Mouse (Mus musculus): ENCODE measurements around the gene Rnf152. TPM values are rescaled to one million over a fixed set of nuclear protein-coding genes. Genes with fewer than 3 reads are reported as not detected.

Gene Rnf152
- polyA plus RNA-seq, 1 experiment from 2014 or later = 1.8 TPM

- H3K4me1 ChIP-seq (replicated peaks) = no peaks in the 10 kb centered on the region
- H3K27me3 ChIP-seq (replicated peaks) = no peaks in the 10 kb centered on the region
- 0 out of 2 replicates have a peak overlapping the region, but pooled peaks have one; percentile 32 for H3K27ac ChIP-seq
- 55% methylated on average over 4 of the region's 4 CpGs for WGBS
- H3K9me3 ChIP-seq = no peaks in the 10 kb centered on the region
- no peaks in the 10 kb centered on the region for H3K36me3 ChIP-seq
- no peak overlapping the region; the same call in 1 of the 2 replicates for H3K4me2 ChIP-seq (replicated peaks)
- no peak overlapping the region for H3K4me3 ChIP-seq (replicated peaks)
- no peak overlapping the region for H3K9ac ChIP-seq
- peak; percentile 95 for ATAC-seq
These were observed 19.1 kb downstream of the Rnf152 start for GRCm38 (mm10) chr1:105337397-105337796.

GRCm38 (mm10) chr1:105336096-105336495, 20.4 kb downstream of the Rnf152 start:
- WGBS = 84% methylated on average over 5 of the region's 5 CpGs
- Histone ChIP-seq H3K4me1 (replicated peaks) (no peaks in the 10 kb centered on the region), H3K36me3 (no peaks in the 10 kb centered on the region), H3K27ac (no peak overlapping the region), H3K9ac (no peak overlapping the region), H3K4me2 (replicated peaks) (no peak overlapping the region), H3K9me3 (no peaks in the 10 kb centered on the region), H3K27me3 (replicated peaks) (no peaks in the 10 kb centered on the region), H3K4me3 (replicated peaks) (no peak overlapping the region)
- ATAC-seq = no peak

GRCm38 (mm10) chr1:105332087-105332731, 24.3 kb downstream of the Rnf152 start:
- Histone ChIP-seq H3K27me3 (replicated peaks) (no peaks in the 10 kb centered on the region), H3K4me1 (replicated peaks) (no peaks in the 10 kb centered on the region), H3K36me3 (no peaks in the 10 kb centered on the region), H3K4me2 (replicated peaks) (no peak overlapping the region), H3K27ac (no peak overlapping the region), H3K9ac (no peak overlapping the region), H3K4me3 (replicated peaks) (no peak overlapping the region), H3K9me3 (no peaks in the 10 kb centered on the region)
- WGBS = 77% methylated on average over 8 of the region's 8 CpGs
- ATAC-seq = peak; percentile 47

GRCm38 (mm10) chr1:105331605-105332004, 24.9 kb downstream of the Rnf152 start:
- Histone ChIP-seq H3K4me3 (replicated peaks) (no peak overlapping the region), H3K27me3 (replicated peaks) (no peaks in the 10 kb centered on the region), H3K9ac (no peak overlapping the region), H3K36me3 (no peaks in the 10 kb centered on the region), H3K4me1 (replicated peaks) (no peaks in the 10 kb centered on the region), H3K9me3 (no peaks in the 10 kb centered on the region), H3K4me2 (replicated peaks) (no peak overlapping the region), H3K27ac (no peak overlapping the region)
- ATAC-seq = no peak
- 76% methylated on average over 5 of the region's 5 CpGs for WGBS

GRCm38 (mm10) chr1:105330581-105331320, 25.8 kb downstream of the Rnf152 start:
- no peak overlapping the region for H3K4me3 ChIP-seq (replicated peaks)
- no peak overlapping the region for H3K4me2 ChIP-seq (replicated peaks)
- no peaks in the 10 kb centered on the region for H3K27me3 ChIP-seq (replicated peaks)
- no peaks in the 10 kb centered on the region for H3K4me1 ChIP-seq (replicated peaks)
- H3K36me3 ChIP-seq = no peaks in the 10 kb centered on the region
- ATAC-seq = no peak
- no peak overlapping the region for H3K9ac ChIP-seq
- H3K27ac ChIP-seq = no peak overlapping the region
- H3K9me3 ChIP-seq = no peaks in the 10 kb centered on the region
- 89% methylated on average over 5 of the region's 5 CpGs for WGBS

GRCm38 (mm10) chr1:105327789-105328188, 28.7 kb downstream of the Rnf152 start:
- Histone ChIP-seq H3K4me2 (replicated peaks) (no peak overlapping the region), H3K27me3 (replicated peaks) (no peaks in the 10 kb centered on the region), H3K9me3 (no peaks in the 10 kb centered on the region), H3K4me1 (replicated peaks) (no peaks in the 10 kb centered on the region), H3K27ac (no peak overlapping the region), H3K4me3 (replicated peaks) (no peak overlapping the region), H3K9ac (no peak overlapping the region), H3K36me3 (no peaks in the 10 kb centered on the region)
- 91% methylated on average over 1 of the region's 1 CpGs for WGBS
- no peak for ATAC-seq

- no peak overlapping the region for H3K9ac ChIP-seq
- WGBS = 77% methylated on average over 4 of the region's 4 CpGs
- H3K27me3 ChIP-seq (replicated peaks) = no peaks in the 10 kb centered on the region
- no peaks in the 10 kb centered on the region for H3K4me1 ChIP-seq (replicated peaks)
- no peak overlapping the region for H3K27ac ChIP-seq
- ATAC-seq = no peak
- no peaks in the 10 kb centered on the region for H3K36me3 ChIP-seq
- no peak overlapping the region for H3K4me3 ChIP-seq (replicated peaks)
- H3K9me3 ChIP-seq = no peaks in the 10 kb centered on the region
- no peak overlapping the region for H3K4me2 ChIP-seq (replicated peaks)
These were observed 31.9 kb downstream of the Rnf152 start for GRCm38 (mm10) chr1:105324636-105325035.

- peak; percentile 83 for ATAC-seq
- H3K36me3 ChIP-seq = no peaks in the 10 kb centered on the region
- peaks cover 8% of the 10 kb centered on the region for H3K4me1 ChIP-seq (replicated peaks)
- no peaks in the 10 kb centered on the region for H3K27me3 ChIP-seq (replicated peaks)
- H3K9me3 ChIP-seq = no peaks in the 10 kb centered on the region
- H3K9ac ChIP-seq = no peak overlapping the region
- no peak overlapping the region for H3K27ac ChIP-seq
- H3K4me3 ChIP-seq (replicated peaks) = no peak overlapping the region
- WGBS = 65% methylated on average over 3 of the region's 3 CpGs
- no peak overlapping the region for H3K4me2 ChIP-seq (replicated peaks)
These were observed 42.3 kb downstream of the Rnf152 start for GRCm38 (mm10) chr1:105314010-105314800.

GRCm38 (mm10) chr1:105312601-105312901, 44.0 kb downstream of the Rnf152 start:
- H3K4me3 ChIP-seq (replicated peaks) = no peak overlapping the region
- H3K9me3 ChIP-seq = no peaks in the 10 kb centered on the region
- no peak overlapping the region for H3K9ac ChIP-seq
- H3K27ac ChIP-seq = no peak overlapping the region
- peaks cover 8% of the 10 kb centered on the region for H3K4me1 ChIP-seq (replicated peaks)
- H3K27me3 ChIP-seq (replicated peaks) = no peaks in the 10 kb centered on the region
- no peak for ATAC-seq
- no peak overlapping the region for H3K4me2 ChIP-seq (replicated peaks)
- H3K36me3 ChIP-seq = no peaks in the 10 kb centered on the region
- 62% methylated on average over 2 of the region's 2 CpGs for WGBS

GRCm38 (mm10) chr1:105311899-105312600, 44.5 kb downstream of the Rnf152 start:
- no peak for ATAC-seq
- no peak overlapping the region for H3K4me3 ChIP-seq (replicated peaks)
- no peak overlapping the region for H3K27ac ChIP-seq
- H3K9ac ChIP-seq = no peak overlapping the region
- no peaks in the 10 kb centered on the region for H3K9me3 ChIP-seq
- peaks cover 8% of the 10 kb centered on the region for H3K4me1 ChIP-seq (replicated peaks)
- H3K4me2 ChIP-seq (replicated peaks) = no peak overlapping the region
- WGBS = 90% methylated on average over 1 of the region's 1 CpGs
- no peaks in the 10 kb centered on the region for H3K36me3 ChIP-seq
- no peaks in the 10 kb centered on the region for H3K27me3 ChIP-seq (replicated peaks)

- Histone ChIP-seq H3K9ac (no peak overlapping the region), H3K27me3 (replicated peaks) (no peaks in the 10 kb centered on the region), H3K4me1 (replicated peaks) (0 out of 2 replicates have a peak, but pooled peaks cover 3% of the 10 kb centered on the region), H3K4me2 (replicated peaks) (no peak overlapping the region), H3K27ac (no peak overlapping the region), H3K9me3 (no peaks in the 10 kb centered on the region), H3K36me3 (no peaks in the 10 kb centered on the region), H3K4me3 (replicated peaks) (no peak overlapping the region)
- ATAC-seq = no peak
- WGBS = 69% methylated on average over 6 of the region's 6 CpGs
These were observed 54.3 kb downstream of the Rnf152 start for GRCm38 (mm10) chr1:105302164-105302563.

- no peaks in the 10 kb centered on the region for H3K36me3 ChIP-seq
These were observed 54.7 kb downstream of the Rnf152 start for GRCm38 (mm10) chr1:105301764-105302163.

More at GRCm38 (mm10) chr1:105301764-105302163, 54.7 kb downstream of the Rnf152 start:
- Histone ChIP-seq H3K4me2 (replicated peaks) (no peak overlapping the region), H3K27ac (no peak overlapping the region), H3K9ac (no peak overlapping the region), H3K27me3 (replicated peaks) (no peaks in the 10 kb centered on the region), H3K4me3 (replicated peaks) (no peak overlapping the region), H3K4me1 (replicated peaks) (0 out of 2 replicates have a peak, but pooled peaks cover 3% of the 10 kb centered on the region), H3K9me3 (no peaks in the 10 kb centered on the region)
- 67% methylated on average over 9 of the region's 9 CpGs for WGBS
- no peak for ATAC-seq

Measured in intestine, embryonic 15.5 days (tissue).